Mouse (Mus musculus) ES-E14 (cell line): Measurements from ENCODE around the gene Zfp811. TPM values are rescaled to one million over a fixed set of nuclear protein-coding genes. Genes with fewer than 3 reads are reported as not detected.

ENCODE experiments used
- DNase-seq: peaks from one replicate; pipeline ENCODE4 v3.0.0-alpha.2; 2013; ENCODE audit warnings: low read depth, low spot score
- H3K27ac ChIP-seq: 2 replicates; pipeline ENCODE4 v1.5.1; 2012; ENCODE audit warnings: low read depth, mild to moderate bottlenecking, low read length, moderate library complexity, mixed read lengths; ENCODE audit not compliant: poor library complexity, insufficient read depth, severe bottlenecking
- H3K36me3 ChIP-seq: 2 replicates; pipeline ENCODE4 v1.6.1; 2012; ENCODE audit warnings: mild to moderate bottlenecking, low read length, moderate library complexity, mixed read lengths; ENCODE audit not compliant: control insufficient read depth, poor library complexity, insufficient read depth, severe bottlenecking
- H3K4me1 ChIP-seq, 2 experiments: fragments of 150-350 bp in 1 of 2; sonication (generic) in 1 of 2; 2 replicates each; pipeline ENCODE4 v1.6.1; 2012; ENCODE audit warnings: low read length in 2 of 2, mild to moderate bottlenecking in 1 of 2, mixed read lengths in 1 of 2; ENCODE audit not compliant: control insufficient read depth in 2 of 2, insufficient read depth in 2 of 2, poor library complexity in 1 of 2
- H3K4me3 ChIP-seq, 2 experiments: fragments of 150-350 bp in 1 of 2; sonication (generic) in 1 of 2; 2 replicates each; pipeline ENCODE4 v1.5.1; 2012; ENCODE audit warnings: low read length in 2 of 2, low read depth in 1 of 2, mild to moderate bottlenecking in 1 of 2, mixed read lengths in 1 of 2; ENCODE audit not compliant: insufficient read depth in 1 of 2, poor library complexity in 1 of 2, severe bottlenecking in 1 of 2
- H3K9ac ChIP-seq: 2 replicates; pipeline ENCODE4 v1.6.1; 2012; ENCODE audit warnings: low read depth, mild to moderate bottlenecking, low read length, mixed read lengths; ENCODE audit not compliant: poor library complexity, insufficient read depth, severe bottlenecking
- H3K9me3 ChIP-seq: fragments of 150-350 bp; sonication (generic); 2 replicates; pipeline ENCODE4 v1.6.1; 2012; ENCODE audit warnings: low read depth, mild to moderate bottlenecking, low read length; ENCODE audit not compliant: control insufficient read depth, insufficient read depth
- CHD2 ChIP-seq: IDR thresholded peaks from 2 replicates; pipeline ENCODE4 v1.6.1; 2014; ENCODE audit warnings: mild to moderate bottlenecking, low read depth, low read length, inconsistent platforms
- HCFC1 ChIP-seq: IDR thresholded peaks from 2 replicates; pipeline ENCODE4 v1.6.1; 2012; ENCODE audit warnings: low read length, inconsistent platforms, borderline replicate concordance; ENCODE audit not compliant: insufficient read depth
- MAFK ChIP-seq: IDR thresholded peaks from 2 replicates; pipeline ENCODE4 v1.6.1; 2014; ENCODE audit warnings: mild to moderate bottlenecking, low read depth, low read length, inconsistent platforms; ENCODE audit not compliant: insufficient read depth
- ZC3H11A ChIP-seq: IDR thresholded peaks from 2 replicates; pipeline ENCODE4 v1.6.1; 2012; ENCODE audit warnings: low read depth, mild to moderate bottlenecking, inconsistent platforms, low read length, borderline replicate concordance
- ZNF384 ChIP-seq: IDR thresholded peaks from 2 replicates; pipeline ENCODE4 v1.6.1; 2012; ENCODE audit warnings: low read depth, low read length, inconsistent platforms
- in situ Hi-C, 2 experiments: fragments of 600-800 bp; cut with MboI; formaldehyde crosslinking; loops; one replicate each; pipeline ENCODE4 v1.15.1; 2025; ENCODE audit warnings: low sequenced_read_pairs in 2 of 2, inconsistent platforms in 1 of 2; ENCODE audit not compliant: unreplicated experiment in 2 of 2
- total RNA-seq: library from RNA; depleted of rRNA; stranded (reverse); fragments of 300-350 nt; gene quantifications from 2 replicates; pipeline ENCODE4 v1.2.3, GENCODE M21; 2012

Gene Zfp811
- total RNA-seq, 1 experiment: 1.6 TPM

DNA sequence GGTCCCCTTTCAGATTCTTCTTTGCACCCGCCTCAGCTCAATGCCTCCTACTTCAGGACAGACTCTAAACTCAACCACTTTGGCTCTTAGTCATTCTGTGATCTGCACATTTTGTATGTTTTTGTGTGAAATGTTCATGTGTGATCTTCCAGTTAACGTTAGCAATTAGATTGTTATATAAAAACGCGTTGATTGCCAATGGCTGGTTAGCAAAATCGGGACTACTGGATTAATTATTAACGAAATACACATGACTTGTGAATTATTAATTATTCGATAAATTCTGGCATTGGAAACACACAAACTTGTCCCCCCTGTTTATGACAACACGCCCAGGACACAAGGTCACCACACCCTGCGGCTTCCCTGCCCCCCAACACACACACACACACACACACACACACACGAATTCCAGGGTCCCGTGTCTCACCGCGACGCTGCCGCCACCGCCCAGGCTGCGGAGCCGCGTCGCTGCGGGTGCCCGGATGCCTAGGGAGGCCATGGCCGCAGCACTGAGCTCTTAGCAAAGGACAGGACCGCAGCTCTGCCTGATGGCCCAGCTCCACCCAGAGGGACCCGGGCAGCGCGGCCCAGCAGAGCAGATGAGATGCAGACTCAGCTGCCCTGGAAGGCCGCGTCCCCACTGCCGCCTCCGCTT, 22.2 kb downstream of the Zfp811 start:
- H3K4me1 ChIP-seq: peaks cover 0 to 3% of the 10 kb centered on the region in 2 experiments; a peak in 3 of 4 replicates
- H3K9me3 ChIP-seq: no peaks in the 10 kb centered on the region
- H3K9ac ChIP-seq: peak overlapping the region; percentile 89
- TF ChIP-seq MAFK (no peak), HCFC1 (no peak), ZNF384 (no peak), CHD2 (no peak), ZC3H11A (no peak)
- DNase-seq: no peak
- H3K36me3 ChIP-seq: peaks cover 12% of the 10 kb centered on the region
- in situ Hi-C loops: no loop called here
- H3K27ac ChIP-seq: peak overlapping the region; percentile 59; the same call in 1 of the 2 replicates
- peak overlapping the region; percentile 78 to 91 for H3K4me3 ChIP-seq

DNA sequence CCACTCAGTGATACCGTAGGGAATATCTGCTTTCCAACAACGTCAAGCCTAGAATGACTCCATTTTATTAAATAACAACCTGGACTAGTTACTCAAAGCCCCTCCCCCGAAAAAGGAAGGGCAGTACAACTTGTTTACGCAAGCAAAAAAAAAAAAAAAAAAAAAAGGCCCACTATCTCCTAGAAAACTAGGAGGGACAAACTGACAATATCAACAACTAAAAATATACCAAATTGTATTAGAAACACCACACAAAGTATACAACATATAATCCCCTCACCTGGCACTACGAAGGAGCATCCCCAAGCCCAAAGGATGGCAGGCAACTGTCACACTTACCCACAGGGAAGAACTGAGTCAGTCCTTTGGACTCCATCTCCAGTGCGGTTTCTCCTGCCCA, 22.8 kb downstream of the Zfp811 start:
- in situ Hi-C loops: no loop called here
- no peak overlapping the region for H3K27ac ChIP-seq
- H3K4me3 ChIP-seq: peak overlapping the region; percentile 78 to 91
- peak overlapping the region; percentile 12; the same call in 1 of the 2 replicates for H3K9ac ChIP-seq
- TF ChIP-seq ZNF384 (peak; percentile 72; the same call in 1 of the 2 replicates), ZC3H11A (no peak)
- peaks cover 0 to 3% of the 10 kb centered on the region in 2 experiments; a peak in 3 of 4 replicates for H3K4me1 ChIP-seq
- DNase-seq: no peak
- H3K36me3 ChIP-seq: peaks cover 12% of the 10 kb centered on the region
- no peaks in the 10 kb centered on the region for H3K9me3 ChIP-seq

DNA sequence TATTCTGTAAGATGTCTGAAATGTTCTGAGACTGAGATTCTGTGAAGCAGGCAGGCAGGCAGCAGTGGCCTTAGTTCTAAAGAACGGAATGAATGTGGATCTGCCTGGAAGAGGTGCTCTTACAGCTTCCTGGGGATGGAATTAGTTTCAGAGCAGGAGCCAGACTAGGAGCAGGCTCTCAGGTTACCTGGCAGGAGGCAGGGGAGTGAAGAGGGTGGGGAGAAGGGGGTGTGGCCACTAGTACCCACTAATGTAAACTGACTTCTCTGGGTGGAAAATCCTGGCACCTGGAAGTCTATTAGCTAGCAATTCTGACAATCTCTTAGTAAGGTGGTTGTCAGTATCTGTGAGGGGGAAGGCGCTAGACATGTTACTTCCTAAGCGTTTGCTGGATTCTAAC, 24.1 kb downstream of the Zfp811 start:
- no peak overlapping the region for H3K4me3 ChIP-seq
- TF ChIP-seq ZNF384 (no peak), CHD2 (no peak), ZC3H11A (no peak), HCFC1 (no peak), MAFK (no peak)
- no peak for DNase-seq
- no peak overlapping the region for H3K9ac ChIP-seq
- peaks cover 0 to 3% of the 10 kb centered on the region in 2 experiments; a peak in 3 of 4 replicates for H3K4me1 ChIP-seq
- H3K27ac ChIP-seq: no peak overlapping the region
- H3K9me3 ChIP-seq: no peaks in the 10 kb centered on the region
- in situ Hi-C loops: no loop called here
- peaks cover 13% of the 10 kb centered on the region for H3K36me3 ChIP-seq

GRCm38 (mm10) chr17:32777564-32777963, 32.2 kb downstream of the Zfp811 start:
- Histone ChIP-seq H3K36me3 (peaks cover 29% of the 10 kb centered on the region), H3K9me3 (no peaks in the 10 kb centered on the region), H3K4me3 (no peak overlapping the region), H3K27ac (no peak overlapping the region), H3K9ac (no peak overlapping the region), H3K4me1 (no peaks in the 10 kb centered on the region; a peak in 1 of 4 replicates)
- TF ChIP-seq ZC3H11A (no peak), MAFK (no peak), ZNF384 (no peak), CHD2 (no peak), HCFC1 (no peak)
- no peak for DNase-seq
- in situ Hi-C loops: no loop called here

DNA sequence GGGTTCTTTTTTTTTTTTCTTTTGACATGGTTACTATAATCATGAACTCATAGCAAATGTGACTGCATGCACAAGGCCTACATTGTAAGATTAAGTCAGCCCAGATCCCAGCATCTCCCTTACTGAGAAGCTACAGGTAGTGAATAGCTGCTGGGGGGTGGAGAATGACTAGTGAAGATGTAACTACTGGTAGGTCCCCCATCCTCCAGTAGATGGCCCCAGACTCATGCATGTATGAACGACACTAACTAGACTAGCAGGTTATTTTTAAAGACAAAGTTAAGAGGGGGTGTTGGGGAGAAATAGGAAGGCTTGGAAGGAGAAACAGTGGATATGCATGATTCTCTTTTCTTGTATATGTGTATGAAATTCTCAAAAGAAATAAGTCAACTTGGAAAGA, 38.5 kb downstream of the Zfp811 start:
- H3K36me3 ChIP-seq: peaks cover 23% of the 10 kb centered on the region

More for the DNA sequence above, 38.5 kb downstream of the Zfp811 start:
- no peak overlapping the region for H3K4me3 ChIP-seq
- H3K9me3 ChIP-seq: no peaks in the 10 kb centered on the region
- in situ Hi-C loops: no loop called here
- no peak for TF ChIP-seq CHD2
- no peak for TF ChIP-seq HCFC1
- TF ChIP-seq ZC3H11A: no peak
- TF ChIP-seq ZNF384: no peak
- TF ChIP-seq MAFK: no peak
- H3K9ac ChIP-seq: no peak overlapping the region
- H3K4me1 ChIP-seq: peaks cover 0 to 2% of the 10 kb centered on the region in 2 experiments; a peak in 1 of 4 replicates
- H3K27ac ChIP-seq: no peak overlapping the region
- no peak for DNase-seq
